Mouse (Mus musculus): ENCODE data around the gene Rps3.

DNA sequence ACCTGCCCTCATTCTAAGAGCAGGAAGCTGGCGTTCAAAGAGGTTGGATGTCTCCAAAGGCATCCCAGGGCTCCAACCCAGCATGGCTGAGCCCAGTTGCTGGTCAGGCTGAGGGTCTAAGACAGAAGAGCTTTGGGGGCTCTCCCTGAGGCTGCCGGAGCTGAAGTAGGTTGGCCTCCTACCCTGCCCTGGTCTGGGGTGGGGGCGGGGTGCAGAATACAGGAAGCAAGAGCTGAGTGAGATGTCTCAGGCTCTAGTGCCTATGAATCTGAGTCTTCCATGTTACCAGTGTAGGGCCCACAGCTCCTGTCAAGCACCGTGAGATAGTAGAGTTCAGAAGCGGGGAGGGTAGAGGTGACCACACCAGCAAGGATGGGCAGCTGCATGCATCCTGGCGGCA, 50.7 kb downstream of the Rps3 start:
- TF ChIP-seq POLR2A (IDR thresholded peaks at IDR 0.05; ENCODE audit: low read depth, low read length) (no peak), CTCF (IDR thresholded peaks at IDR 0.05; ENCODE audit: borderline replicate concordance, insufficient read depth, low read length) (no peak)
